Mouse (Mus musculus): Measurements from ENCODE around the gene Gabrb3. TPM values are rescaled to one million over a fixed set of nuclear protein-coding genes. Genes with fewer than 3 reads are reported as not detected.

Gene Gabrb3
- polyA plus RNA-seq, 1 experiment from 2014 or later, result 0.36 TPM

- H3K4me3 ChIP-seq (ENCODE audit: low read length), result peak overlapping the region; percentile 26
- WGBS, result 1% methylated on average over 58 of the region's 72 CpGs
- H3K4me1 ChIP-seq (replicated peaks; ENCODE audit: control insufficient read depth, insufficient read depth, low read length), result no peaks in the 10 kb centered on the region
- no peak overlapping the region for H3K27ac ChIP-seq (ENCODE audit: low read length)
- H3K9me3 ChIP-seq (ENCODE audit: control insufficient read depth, low read length), result no peaks in the 10 kb centered on the region
- peak overlapping the region; percentile 45 for H3K4me2 ChIP-seq (ENCODE audit: low read depth, low read length)
- H3K27me3 ChIP-seq (ENCODE audit: control insufficient read depth, insufficient read depth, low read depth, low read length), result peaks cover 44% of the 10 kb centered on the region
- no peak overlapping the region for H3K9ac ChIP-seq (ENCODE audit: low read length)
- ATAC-seq (ENCODE audit: low read depth), result no peak
- no peaks in the 10 kb centered on the region for H3K36me3 ChIP-seq (ENCODE audit: control insufficient read depth, insufficient read depth, low read length)
Measured at GRCm38 (mm10) chr7:57508860-57509632, 89.6 kb downstream of the Gabrb3 start.

GRCm38 (mm10) chr7:57509681-57510141 is 90.2 kb downstream of the Gabrb3 start, which contains the start of gene Gabra5:
Gene Gabra5 (minus strand): TSS chr7:57510059.
- Histone ChIP-seq H3K4me1 (replicated peaks; ENCODE audit: control insufficient read depth, insufficient read depth, low read length) (no peaks in the 10 kb centered on the region), H3K4me3 (ENCODE audit: low read length) (peak within 1 kb of the TSS; percentile 26), H3K4me2 (ENCODE audit: low read depth, low read length) (peak within 1 kb of the TSS; percentile 45), H3K27me3 (ENCODE audit: control insufficient read depth, insufficient read depth, low read depth, low read length) (peaks cover 44% of the 10 kb centered on the region), H3K27ac (ENCODE audit: low read length) (no peak within 1 kb of the TSS), H3K9ac (ENCODE audit: low read length) (no peak within 1 kb of the TSS), H3K9me3 (ENCODE audit: control insufficient read depth, low read length) (no peaks in the 10 kb centered on the region), H3K36me3 (ENCODE audit: control insufficient read depth, insufficient read depth, low read length) (no peaks in the 10 kb centered on the region)
- ATAC-seq (ENCODE audit: low read depth), result no peak; the same call in 1 of the 2 replicates
- WGBS, result 2% methylated on average over 57 of the region's 59 CpGs

GRCm38 (mm10) chr7:57512955-57513354 is 93.5 kb downstream of the Gabrb3 start:
- Histone ChIP-seq H3K4me1 (replicated peaks; ENCODE audit: control insufficient read depth, insufficient read depth, low read length) (no peaks in the 10 kb centered on the region), H3K4me2 (ENCODE audit: low read depth, low read length) (no peak overlapping the region), H3K27ac (ENCODE audit: low read length) (no peak overlapping the region), H3K27me3 (ENCODE audit: control insufficient read depth, insufficient read depth, low read depth, low read length) (peaks cover 33% of the 10 kb centered on the region), H3K36me3 (ENCODE audit: control insufficient read depth, insufficient read depth, low read length) (no peaks in the 10 kb centered on the region), H3K9ac (ENCODE audit: low read length) (no peak overlapping the region), H3K4me3 (ENCODE audit: low read length) (no peak overlapping the region), H3K9me3 (ENCODE audit: control insufficient read depth, low read length) (no peaks in the 10 kb centered on the region)
- no peak for ATAC-seq (ENCODE audit: low read depth)
- 21% methylated on average over 3 of the region's 3 CpGs for WGBS

- Histone ChIP-seq H3K9ac (ENCODE audit: low read length) (no peak overlapping the region), H3K27ac (ENCODE audit: low read length) (no peak overlapping the region), H3K4me3 (ENCODE audit: low read length) (no peak overlapping the region), H3K36me3 (ENCODE audit: control insufficient read depth, insufficient read depth, low read length) (no peaks in the 10 kb centered on the region), H3K27me3 (ENCODE audit: control insufficient read depth, insufficient read depth, low read depth, low read length) (no peaks in the 10 kb centered on the region), H3K4me2 (ENCODE audit: low read depth, low read length) (no peak overlapping the region), H3K9me3 (ENCODE audit: control insufficient read depth, low read length) (no peaks in the 10 kb centered on the region), H3K4me1 (replicated peaks; ENCODE audit: control insufficient read depth, insufficient read depth, low read length) (no peaks in the 10 kb centered on the region)
- ATAC-seq (ENCODE audit: low read depth), result no peak
- WGBS, result 78% methylated on average over 4 of the region's 4 CpGs
Measured at GRCm38 (mm10) chr7:57529451-57529850, 110.0 kb downstream of the Gabrb3 start.

- WGBS, result 91% methylated on average over 8 of the region's 8 CpGs
- no peaks in the 10 kb centered on the region for H3K9me3 ChIP-seq (ENCODE audit: control insufficient read depth, low read length)
- ATAC-seq (ENCODE audit: low read depth), result no peak
- no peaks in the 10 kb centered on the region for H3K36me3 ChIP-seq (ENCODE audit: control insufficient read depth, insufficient read depth, low read length)
- H3K27ac ChIP-seq (ENCODE audit: low read length), result no peak overlapping the region
- H3K27me3 ChIP-seq (ENCODE audit: control insufficient read depth, insufficient read depth, low read depth, low read length), result no peaks in the 10 kb centered on the region
- H3K4me2 ChIP-seq (ENCODE audit: low read depth, low read length), result no peak overlapping the region
- H3K9ac ChIP-seq (ENCODE audit: low read length), result no peak overlapping the region
- H3K4me1 ChIP-seq (replicated peaks; ENCODE audit: control insufficient read depth, insufficient read depth, low read length), result no peaks in the 10 kb centered on the region
- no peak overlapping the region for H3K4me3 ChIP-seq (ENCODE audit: low read length)
Measured at GRCm38 (mm10) chr7:57529954-57530353, 110.5 kb downstream of the Gabrb3 start.

GRCm38 (mm10) chr7:57532676-57533075 is 113.2 kb downstream of the Gabrb3 start:
- H3K9ac ChIP-seq (ENCODE audit: low read length), result no peak overlapping the region
- H3K4me2 ChIP-seq (ENCODE audit: low read depth, low read length), result no peak overlapping the region
- no peak for ATAC-seq (ENCODE audit: low read depth)
- H3K9me3 ChIP-seq (ENCODE audit: control insufficient read depth, low read length), result no peaks in the 10 kb centered on the region
- H3K27me3 ChIP-seq (ENCODE audit: control insufficient read depth, insufficient read depth, low read depth, low read length), result no peaks in the 10 kb centered on the region
- no peak overlapping the region for H3K27ac ChIP-seq (ENCODE audit: low read length)
- H3K4me1 ChIP-seq (replicated peaks; ENCODE audit: control insufficient read depth, insufficient read depth, low read length), result no peaks in the 10 kb centered on the region
- WGBS, result 56% methylated on average over 10 of the region's 10 CpGs
- H3K36me3 ChIP-seq (ENCODE audit: control insufficient read depth, insufficient read depth, low read length), result no peaks in the 10 kb centered on the region
- no peak overlapping the region for H3K4me3 ChIP-seq (ENCODE audit: low read length)

GRCm38 (mm10) chr7:57538565-57538964 is 119.1 kb downstream of the Gabrb3 start:
- Histone ChIP-seq H3K36me3 (ENCODE audit: control insufficient read depth, insufficient read depth, low read length) (no peaks in the 10 kb centered on the region), H3K9ac (ENCODE audit: low read length) (no peak overlapping the region), H3K27ac (ENCODE audit: low read length) (no peak overlapping the region), H3K4me1 (replicated peaks; ENCODE audit: control insufficient read depth, insufficient read depth, low read length) (no peaks in the 10 kb centered on the region), H3K4me3 (ENCODE audit: low read length) (no peak overlapping the region), H3K9me3 (ENCODE audit: control insufficient read depth, low read length) (no peaks in the 10 kb centered on the region), H3K4me2 (ENCODE audit: low read depth, low read length) (no peak overlapping the region), H3K27me3 (ENCODE audit: control insufficient read depth, insufficient read depth, low read depth, low read length) (no peaks in the 10 kb centered on the region)
- ATAC-seq (ENCODE audit: low read depth), result no peak
- whole genome bisulfite sequencing, result 17% methylated on average over 7 of the region's 7 CpGs

GRCm38 (mm10) chr7:57560732-57561436 is 141.4 kb downstream of the Gabrb3 start:
- Histone ChIP-seq H3K27ac (ENCODE audit: low read length) (no peak overlapping the region), H3K4me3 (ENCODE audit: low read length) (no peak overlapping the region)
- 49% methylated on average over 3 of the region's 3 CpGs for WGBS

GRCm38 (mm10) chr7:57564403-57564802 is 144.9 kb downstream of the Gabrb3 start:
- no peak for ATAC-seq (ENCODE audit: low read depth)
- no peak overlapping the region for H3K9ac ChIP-seq (ENCODE audit: low read length)
- H3K27ac ChIP-seq (ENCODE audit: low read length), result no peak overlapping the region
- no peaks in the 10 kb centered on the region for H3K36me3 ChIP-seq (ENCODE audit: control insufficient read depth, insufficient read depth, low read length)
- H3K9me3 ChIP-seq (ENCODE audit: control insufficient read depth, low read length), result no peaks in the 10 kb centered on the region
- H3K27me3 ChIP-seq (ENCODE audit: control insufficient read depth, insufficient read depth, low read depth, low read length), result no peaks in the 10 kb centered on the region
- H3K4me3 ChIP-seq (ENCODE audit: low read length), result no peak overlapping the region
- WGBS, result 88% methylated on average over 12 of the region's 12 CpGs
- H3K4me2 ChIP-seq (ENCODE audit: low read depth, low read length), result no peak overlapping the region
- H3K4me1 ChIP-seq (replicated peaks; ENCODE audit: control insufficient read depth, insufficient read depth, low read length), result no peaks in the 10 kb centered on the region

More at GRCm38 (mm10) chr7:57560732-57561436, 141.4 kb downstream of the Gabrb3 start:
- Histone ChIP-seq H3K9me3 (ENCODE audit: control insufficient read depth, low read length) (no peaks in the 10 kb centered on the region), H3K36me3 (ENCODE audit: control insufficient read depth, insufficient read depth, low read length) (no peaks in the 10 kb centered on the region), H3K27me3 (ENCODE audit: control insufficient read depth, insufficient read depth, low read depth, low read length) (no peaks in the 10 kb centered on the region), H3K4me2 (ENCODE audit: low read depth, low read length) (no peak overlapping the region), H3K9ac (ENCODE audit: low read length) (no peak overlapping the region), H3K4me1 (replicated peaks; ENCODE audit: control insufficient read depth, insufficient read depth, low read length) (no peaks in the 10 kb centered on the region)
- no peak for ATAC-seq (ENCODE audit: low read depth)

Data from lung, embryonic 16.5 days (tissue).